Mouse (Mus musculus): ENCODE data around the gene Trpm6. TPM values are rescaled to one million over a fixed set of nuclear protein-coding genes. Genes with fewer than 3 reads are reported as not detected.

Gene Trpm6
- polyA plus RNA-seq, 1 experiment from 2014 or later: 0.18 TPM

- Histone ChIP-seq H3K4me1 (no peaks in the 10 kb centered on the region), H3K36me3 (no peaks in the 10 kb centered on the region), H3K9me3 (no peaks in the 10 kb centered on the region), H3K27ac (no peak overlapping the region), H3K27me3 (replicated peaks) (no peaks in the 10 kb centered on the region), H3K4me2 (no peak overlapping the region), H3K9ac (no peak overlapping the region), H3K4me3 (replicated peaks) (no peak overlapping the region)
- 36% methylated on average over 15 of the region's 15 CpGs for WGBS
- no peak for ATAC-seq (ENCODE audit: insufficient read depth, low FRiP score, low read depth)
These were observed 152.4 kb downstream of the Trpm6 start for GRCm38 (mm10) chr19:18902041-18902693.

GRCm38 (mm10) chr19:18902694-18903067, 152.9 kb downstream of the Trpm6 start:
- no peaks in the 10 kb centered on the region for H3K36me3 ChIP-seq
- no peak overlapping the region for H3K9ac ChIP-seq
- ATAC-seq (ENCODE audit: insufficient read depth, low FRiP score, low read depth): no peak
- H3K4me2 ChIP-seq: no peak overlapping the region
- 71% methylated on average over 6 of the region's 6 CpGs for WGBS
- no peaks in the 10 kb centered on the region for H3K27me3 ChIP-seq (replicated peaks)
- no peaks in the 10 kb centered on the region for H3K9me3 ChIP-seq
- H3K27ac ChIP-seq: no peak overlapping the region
- no peak overlapping the region for H3K4me3 ChIP-seq (replicated peaks)
- no peaks in the 10 kb centered on the region for H3K4me1 ChIP-seq

GRCm38 (mm10) chr19:18905511-18905910, 155.7 kb downstream of the Trpm6 start:
- no peak for ATAC-seq (ENCODE audit: insufficient read depth, low FRiP score, low read depth)
- H3K27me3 ChIP-seq (replicated peaks): no peaks in the 10 kb centered on the region
- no peak overlapping the region for H3K4me3 ChIP-seq (replicated peaks)

GRCm38 (mm10) chr19:18909641-18910040, 159.9 kb downstream of the Trpm6 start:
- no peak for ATAC-seq (ENCODE audit: insufficient read depth, low FRiP score, low read depth)
- Histone ChIP-seq H3K4me1 (no peaks in the 10 kb centered on the region), H3K4me3 (replicated peaks) (no peak overlapping the region), H3K9ac (no peak overlapping the region), H3K9me3 (no peaks in the 10 kb centered on the region), H3K27me3 (replicated peaks) (no peaks in the 10 kb centered on the region), H3K36me3 (no peaks in the 10 kb centered on the region), H3K4me2 (no peak overlapping the region), H3K27ac (no peak overlapping the region)
- 74% methylated on average over 3 of the region's 3 CpGs for WGBS

More at GRCm38 (mm10) chr19:18905511-18905910, 155.7 kb downstream of the Trpm6 start:
- no peaks in the 10 kb centered on the region for H3K4me1 ChIP-seq
- no peaks in the 10 kb centered on the region for H3K36me3 ChIP-seq
- WGBS: 36% methylated on average over 3 of the region's 3 CpGs
- no peak overlapping the region for H3K9ac ChIP-seq
- no peak overlapping the region for H3K4me2 ChIP-seq
- H3K9me3 ChIP-seq: no peaks in the 10 kb centered on the region
- H3K27ac ChIP-seq: no peak overlapping the region

GRCm38 (mm10) chr19:18911755-18912340, 162.1 kb downstream of the Trpm6 start:
- no peak overlapping the region for H3K4me3 ChIP-seq (replicated peaks)
- no peaks in the 10 kb centered on the region for H3K4me1 ChIP-seq
- no peak for ATAC-seq (ENCODE audit: insufficient read depth, low FRiP score, low read depth)
- H3K27me3 ChIP-seq (replicated peaks): no peaks in the 10 kb centered on the region
- H3K9me3 ChIP-seq: no peaks in the 10 kb centered on the region
- H3K4me2 ChIP-seq: no peak overlapping the region
- no peaks in the 10 kb centered on the region for H3K36me3 ChIP-seq
- no peak overlapping the region for H3K27ac ChIP-seq
- no peak overlapping the region for H3K9ac ChIP-seq

GRCm38 (mm10) chr19:18941391-18941790, 191.6 kb downstream of the Trpm6 start:
- no peaks in the 10 kb centered on the region for H3K9me3 ChIP-seq
- H3K9ac ChIP-seq: no peak overlapping the region
- H3K4me3 ChIP-seq (replicated peaks): no peak overlapping the region
- no peaks in the 10 kb centered on the region for H3K36me3 ChIP-seq
- H3K4me1 ChIP-seq: no peaks in the 10 kb centered on the region
- no peak overlapping the region for H3K27ac ChIP-seq
- H3K4me2 ChIP-seq: no peak overlapping the region
- H3K27me3 ChIP-seq (replicated peaks): no peaks in the 10 kb centered on the region
- 77% methylated on average over 6 of the region's 6 CpGs for WGBS
- no peak for ATAC-seq (ENCODE audit: insufficient read depth, low FRiP score, low read depth)

Other genes with a start within 250 kb of the Trpm6 start
- gene Ostf1, start 118.2 kb upstream of the Trpm6 start, polyA plus RNA-seq (2015; fragmentation: Nextera tagmentation; extraction: Ambion mirVana): 95.9 and 97.4 TPM in 2 replicates
- gene Nmrk1, start 118.0 kb upstream of the Trpm6 start, polyA plus RNA-seq (2015; fragmentation: Nextera tagmentation; extraction: Ambion mirVana): 13.4 and 14.6 TPM in 2 replicates
- gene Carnmt1, start 79.2 kb upstream of the Trpm6 start, polyA plus RNA-seq (2015; fragmentation: Nextera tagmentation; extraction: Ambion mirVana): 24.0 and 26.9 TPM in 2 replicates
- gene D030056L22Rik, start 36.8 kb upstream of the Trpm6 start, polyA plus RNA-seq (2015; fragmentation: Nextera tagmentation; extraction: Ambion mirVana): 29.1 and 32.3 TPM in 2 replicates

Data from stomach, embryonic 15.5 days (tissue).